Mouse (Mus musculus): ENCODE data around the gene Hist1h3d. TPM values are rescaled to one million over a fixed set of nuclear protein-coding genes. Genes with fewer than 3 reads are reported as not detected.
"Not testable (repeated sequence)": the region's sequence is repeated elsewhere in the genome, so short reads cannot be mapped to it uniquely, and the experiment has no call there.

Hist1h3d gene
- 5.3 and 6.2 TPM in 2 replicates for polyA plus RNA-seq (2016; fragmentation: Nextera tagmentation; extraction: Ambion mirVana)

- Histone ChIP-seq H3K9ac (peak within 1 kb of the TSS; percentile 90), H3K9me3 (replicated peaks) (no peaks in the 10 kb centered on the region), H3K4me1 (peaks cover 42% of the 10 kb centered on the region), H3K27ac (peak within 1 kb of the TSS; percentile 96), H3K27me3 (replicated peaks) (no peaks in the 10 kb centered on the region), H3K4me2 (peak within 1 kb of the TSS; percentile 79), H3K4me3 (peak within 1 kb of the TSS; percentile 63), H3K36me3 (no peaks in the 10 kb centered on the region)
- peak; percentile 35 for ATAC-seq
- under 1% methylated on average over 18 of the region's 18 CpGs for WGBS (ENCODE audit: insufficient replicate concordance)
Measured at GRCm38 (mm10) chr13:23575271-23575851, at the start of gene Hist1h3d. Hist1h3d (plus strand) TSS chr13:23575763.

GRCm38 (mm10) chr13:23525901-23526300, 49.7 kb upstream of the Hist1h3d start:
- Histone ChIP-seq H3K4me3 (peak overlapping the region; percentile 57), H3K9ac (peak overlapping the region; percentile 67), H3K27me3 (replicated peaks) (no peaks in the 10 kb centered on the region), H3K36me3 (no peaks in the 10 kb centered on the region), H3K9me3 (replicated peaks) (no peaks in the 10 kb centered on the region), H3K27ac (peak overlapping the region; percentile 23; the same call in 1 of the 2 replicates), H3K4me1 (peaks cover 54% of the 10 kb centered on the region), H3K4me2 (peak overlapping the region; percentile 73)
- WGBS (ENCODE audit: insufficient replicate concordance), result 1% methylated on average over 10 of the region's 10 CpGs
- no peak for ATAC-seq

GRCm38 (mm10) chr13:23526312-23526711, 49.3 kb upstream of the Hist1h3d start:
- WGBS (ENCODE audit: insufficient replicate concordance), result 0% methylated on average over 17 of the region's 17 CpGs
- no peaks in the 10 kb centered on the region for H3K9me3 ChIP-seq (replicated peaks)
- no peak for ATAC-seq
- H3K36me3 ChIP-seq, result no peaks in the 10 kb centered on the region
- peak overlapping the region; percentile 67 for H3K9ac ChIP-seq
- H3K27ac ChIP-seq, result peak overlapping the region; percentile 64; the same call in 1 of the 2 replicates
- H3K4me3 ChIP-seq, result peak overlapping the region; percentile 57
- no peaks in the 10 kb centered on the region for H3K27me3 ChIP-seq (replicated peaks)
- H3K4me1 ChIP-seq, result peaks cover 50% of the 10 kb centered on the region
- peak overlapping the region; percentile 73 for H3K4me2 ChIP-seq

DNA sequence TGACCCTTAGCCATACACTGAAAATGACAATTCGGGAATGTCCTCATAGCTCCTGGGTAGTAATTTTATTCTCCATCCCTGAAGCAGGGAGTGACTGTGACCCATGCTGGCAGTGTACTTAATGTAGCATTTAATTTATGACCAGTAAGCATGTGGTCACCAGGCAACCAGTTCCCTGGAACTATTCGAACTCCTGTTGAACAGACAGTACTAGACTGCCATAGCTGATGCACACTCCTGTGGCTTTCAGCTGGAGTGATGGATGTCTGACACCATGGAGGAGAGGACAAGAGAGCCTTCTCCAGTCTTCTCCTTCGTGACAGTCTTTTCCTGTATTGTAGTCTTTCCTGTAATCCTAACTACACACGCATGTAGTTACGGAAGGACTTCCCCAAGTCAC, 46.6 kb upstream of the Hist1h3d start:
- Histone ChIP-seq H3K4me3 (no peak overlapping the region), H3K4me2 (0 out of 2 replicates have a peak overlapping the region, but pooled peaks have one; percentile 26), H3K36me3 (no peaks in the 10 kb centered on the region), H3K4me1 (peaks cover 54% of the 10 kb centered on the region), H3K27ac (no peak overlapping the region), H3K27me3 (replicated peaks) (no peaks in the 10 kb centered on the region), H3K9ac (no peak overlapping the region; the same call in 1 of the 2 replicates), H3K9me3 (replicated peaks) (no peaks in the 10 kb centered on the region)
- ATAC-seq, result no peak
- 79% methylated on average over 5 of the region's 5 CpGs for WGBS (ENCODE audit: insufficient replicate concordance)

DNA sequence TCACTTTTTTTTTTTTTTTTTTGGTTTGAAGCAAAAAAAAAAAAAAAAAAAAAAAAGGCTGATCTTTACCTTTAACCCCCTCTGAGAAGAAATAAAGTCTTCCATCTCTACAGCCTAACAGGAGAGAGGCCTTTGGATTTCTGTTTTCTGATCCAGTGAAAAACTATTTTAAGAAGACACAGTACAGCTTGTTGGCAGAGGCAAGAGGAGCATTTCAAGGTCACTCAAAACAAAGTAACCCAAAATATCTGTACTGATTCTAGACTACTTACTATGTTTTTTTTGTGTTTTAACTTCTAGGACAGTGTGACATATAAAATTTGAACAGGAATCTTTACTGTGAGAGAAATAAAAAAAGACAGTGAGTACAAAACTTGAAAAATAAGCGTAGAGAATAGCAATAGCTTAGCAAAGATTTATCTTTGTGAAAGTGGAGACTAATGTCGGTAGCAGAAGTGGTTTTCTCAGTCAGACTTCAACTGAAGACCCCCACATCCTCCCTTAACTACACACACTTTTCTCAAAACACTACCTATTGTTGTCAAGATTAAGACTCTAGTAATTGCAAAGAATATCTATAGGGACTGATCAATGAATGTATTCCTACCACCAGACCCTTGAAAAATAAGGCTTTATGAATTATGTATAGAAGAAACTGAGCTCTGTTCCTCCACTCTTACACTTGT, 45.9 kb upstream of the Hist1h3d start:
- Histone ChIP-seq H3K4me1 (peaks cover 50% of the 10 kb centered on the region), H3K27me3 (replicated peaks) (no peaks in the 10 kb centered on the region), H3K9me3 (replicated peaks) (no peaks in the 10 kb centered on the region), H3K4me3 (peak overlapping the region; percentile 65), H3K36me3 (no peaks in the 10 kb centered on the region), H3K4me2 (peak overlapping the region; percentile 76), H3K9ac (peak overlapping the region; percentile 86), H3K27ac (peak overlapping the region; percentile 100)
- 22% methylated on average over 2 of the region's 2 CpGs for WGBS (ENCODE audit: insufficient replicate concordance)
- ATAC-seq, result no peak

DNA sequence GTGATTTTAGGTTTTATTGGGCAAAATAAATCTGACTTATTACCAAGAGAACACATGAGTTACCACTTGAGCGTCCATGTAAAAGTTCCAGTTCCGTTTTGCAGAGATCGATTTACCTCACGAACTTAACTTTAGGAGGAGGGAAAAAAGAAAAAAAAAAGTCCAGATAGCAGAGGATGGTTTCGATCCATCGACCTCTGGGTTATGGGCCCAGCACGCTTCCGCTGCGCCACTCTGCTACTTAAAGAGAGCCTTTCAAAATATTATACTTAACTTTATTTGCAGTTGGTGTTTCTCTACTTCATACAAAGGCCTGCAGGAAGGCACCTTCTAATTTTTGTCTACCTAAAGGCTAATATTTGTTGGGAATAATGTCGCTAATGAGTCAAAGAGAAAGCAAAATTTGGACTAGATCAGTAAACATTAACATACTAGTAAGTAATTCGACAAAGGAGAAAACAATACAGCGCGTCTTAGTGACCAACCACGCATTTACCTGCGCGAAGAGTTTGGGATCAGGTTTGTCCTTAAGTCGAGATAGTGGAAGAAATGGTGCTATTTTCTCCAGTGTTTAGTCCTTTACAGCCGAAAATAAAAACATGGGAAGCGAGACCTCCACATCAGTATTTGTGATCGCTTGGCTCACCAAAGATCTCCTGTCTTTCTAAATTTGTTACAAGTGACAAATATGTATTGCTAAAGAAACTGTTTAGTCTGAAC, 45.2 kb upstream of the Hist1h3d start:
- peak overlapping the region; percentile 100 for H3K27ac ChIP-seq
- H3K4me1 ChIP-seq, result peaks cover 43% of the 10 kb centered on the region
- H3K4me3 ChIP-seq, result peak overlapping the region; percentile 65
- under 1% methylated on average over 20 of the region's 20 CpGs for WGBS (ENCODE audit: insufficient replicate concordance)
- H3K27me3 ChIP-seq (replicated peaks), result no peaks in the 10 kb centered on the region
- no peaks in the 10 kb centered on the region for H3K9me3 ChIP-seq (replicated peaks)
- no peaks in the 10 kb centered on the region for H3K36me3 ChIP-seq
- ATAC-seq, result no peak
- H3K4me2 ChIP-seq, result peak overlapping the region; percentile 76
- peak overlapping the region; percentile 86 for H3K9ac ChIP-seq

DNA sequence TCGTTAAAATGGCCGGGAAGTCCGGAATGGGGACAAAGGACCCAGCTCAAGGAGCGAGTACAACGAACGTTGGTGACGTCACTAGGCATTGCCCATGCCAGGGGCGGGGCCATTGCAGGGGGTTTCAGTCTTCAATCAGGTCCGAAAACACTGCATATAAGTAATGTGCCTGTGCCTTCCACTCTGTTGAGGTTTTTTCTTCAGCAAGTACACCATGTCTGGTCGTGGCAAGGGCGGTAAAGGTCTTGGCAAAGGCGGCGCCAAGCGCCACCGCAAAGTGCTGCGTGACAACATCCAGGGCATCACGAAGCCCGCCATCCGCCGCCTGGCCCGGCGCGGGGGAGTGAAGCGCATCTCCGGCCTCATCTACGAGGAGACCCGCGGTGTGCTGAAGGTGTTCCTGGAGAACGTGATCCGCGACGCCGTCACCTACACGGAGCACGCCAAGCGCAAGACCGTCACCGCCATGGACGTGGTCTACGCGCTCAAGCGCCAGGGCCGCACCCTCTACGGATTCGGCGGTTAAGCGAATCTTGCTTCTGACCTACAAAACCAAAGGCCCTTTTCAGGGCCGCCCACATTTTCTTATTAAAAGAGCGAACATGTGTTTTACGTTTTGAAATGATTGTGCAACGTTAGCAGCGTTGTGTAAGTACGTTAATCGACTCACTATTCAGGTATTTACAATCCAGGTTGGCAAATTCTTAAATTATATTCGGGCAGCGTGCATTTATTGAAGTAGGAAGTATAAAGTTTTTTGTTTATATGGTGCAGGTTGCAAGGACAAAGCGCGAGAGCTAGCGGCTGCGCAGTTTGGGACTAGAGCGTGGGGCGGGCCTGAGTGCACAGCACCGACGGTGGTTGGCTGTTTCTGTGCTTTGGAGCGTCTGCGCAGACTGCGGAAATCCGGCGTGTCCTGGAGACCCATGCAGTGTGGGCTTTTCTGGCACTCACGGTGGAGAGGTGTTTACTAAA, 44.4 kb upstream of the Hist1h3d start, which contains the start of gene Hist1h4h:
Gene Hist1h4h (plus strand): TSS at position 150 of the 975 bp plus-strand sequence.
- H3K27ac ChIP-seq, result peak within 1 kb of the TSS; percentile 100
- H3K4me3 ChIP-seq, result peak within 1 kb of the TSS; percentile 65
- H3K27me3 ChIP-seq (replicated peaks), result no peaks in the 10 kb centered on the region
- H3K9ac ChIP-seq, result peak within 1 kb of the TSS; percentile 86
- H3K36me3 ChIP-seq, result no peaks in the 10 kb centered on the region
- peak; percentile 69 for ATAC-seq
- peak within 1 kb of the TSS; percentile 76 for H3K4me2 ChIP-seq
- WGBS (ENCODE audit: insufficient replicate concordance), result under 1% methylated on average over 63 of the region's 70 CpGs
- H3K9me3 ChIP-seq (replicated peaks), result no peaks in the 10 kb centered on the region
- peaks cover 36% of the 10 kb centered on the region for H3K4me1 ChIP-seq

DNA sequence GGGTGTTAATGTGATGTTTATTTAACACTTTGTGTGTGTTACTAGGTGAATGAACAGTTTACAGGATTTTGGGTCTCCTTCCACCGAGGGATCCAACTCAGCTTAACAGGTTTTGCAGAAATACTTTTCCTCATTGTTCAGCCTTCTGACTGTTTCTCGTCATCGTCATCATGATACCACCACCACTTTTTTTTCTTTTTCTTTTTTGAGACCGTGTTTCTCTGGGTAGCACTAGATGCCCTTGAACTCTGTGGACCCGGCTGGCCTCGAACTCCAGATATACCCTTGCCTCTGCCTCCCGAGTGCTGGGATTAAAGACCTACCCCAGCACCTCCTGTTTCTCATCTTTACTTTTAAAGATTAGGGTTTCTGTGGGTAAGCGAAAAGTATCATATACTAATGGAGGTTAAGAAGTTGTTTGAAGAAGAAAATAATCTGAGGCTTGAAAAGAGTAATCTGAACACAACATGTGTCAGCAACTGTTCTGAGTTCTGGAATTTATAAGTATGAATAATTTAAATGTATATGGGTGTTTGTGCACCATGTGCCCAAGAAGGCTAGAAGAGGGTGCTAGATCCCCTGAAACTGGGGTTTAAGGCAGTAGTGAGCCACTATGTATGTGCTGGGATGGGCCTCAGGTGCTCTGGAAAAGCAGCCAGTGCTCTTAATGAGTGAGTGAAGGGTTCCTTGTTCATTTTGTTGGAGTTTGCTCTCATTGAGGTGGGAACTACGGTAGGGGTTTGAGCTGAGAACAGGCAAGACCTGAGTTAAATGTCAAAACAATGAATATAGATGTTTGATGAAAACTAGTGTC, 43.1 kb upstream of the Hist1h3d start:
- no peak for ATAC-seq
- 14% methylated on average over 9 of the region's 9 CpGs for WGBS (ENCODE audit: insufficient replicate concordance)
- no peaks in the 10 kb centered on the region for H3K36me3 ChIP-seq
- H3K27ac ChIP-seq, result peak overlapping the region; percentile 100
- peak overlapping the region; percentile 86 for H3K9ac ChIP-seq
- peak overlapping the region; percentile 65 for H3K4me3 ChIP-seq
- H3K9me3 ChIP-seq (replicated peaks), result no peaks in the 10 kb centered on the region
- H3K4me2 ChIP-seq, result peak overlapping the region; percentile 76
- H3K27me3 ChIP-seq (replicated peaks), result no peaks in the 10 kb centered on the region
- peaks cover 39% of the 10 kb centered on the region for H3K4me1 ChIP-seq

DNA sequence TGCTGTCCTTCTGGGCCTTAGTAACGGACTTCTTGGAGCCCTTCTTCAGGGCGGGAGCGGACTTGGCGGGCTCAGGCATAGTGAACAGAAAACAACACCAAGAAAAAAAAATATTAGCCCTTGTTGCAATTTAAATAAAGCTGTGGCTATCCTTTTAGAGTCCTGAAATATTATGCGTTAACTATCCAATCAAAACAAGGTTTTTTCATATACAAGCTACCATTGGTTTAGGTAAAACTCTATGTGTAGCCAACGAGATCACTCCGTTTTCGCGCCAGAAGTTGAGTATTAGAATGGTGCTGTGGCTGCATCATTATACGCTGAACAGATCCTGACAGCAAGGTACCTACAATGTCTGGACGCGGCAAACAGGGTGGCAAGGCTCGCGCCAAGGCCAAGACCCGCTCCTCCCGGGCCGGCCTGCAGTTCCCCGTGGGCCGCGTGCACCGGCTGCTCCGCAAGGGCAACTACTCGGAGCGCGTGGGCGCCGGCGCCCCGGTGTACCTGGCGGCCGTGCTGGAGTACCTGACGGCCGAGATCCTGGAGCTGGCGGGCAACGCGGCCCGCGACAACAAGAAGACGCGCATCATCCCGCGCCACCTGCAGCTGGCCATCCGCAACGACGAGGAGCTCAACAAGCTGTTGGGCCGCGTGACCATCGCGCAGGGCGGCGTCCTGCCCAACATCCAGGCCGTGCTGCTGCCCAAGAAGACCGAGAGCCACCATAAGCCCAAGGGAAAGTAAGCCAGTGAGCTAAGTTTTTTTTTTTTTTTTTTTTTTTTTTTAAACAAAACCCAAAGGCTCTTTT, 41.8 kb upstream of the Hist1h3d start, which contains the start of gene Hist1h2af:
Gene Hist1h2af (plus strand): TSS at position 347 of the 808 bp plus-strand sequence.
- WGBS (ENCODE audit: insufficient replicate concordance), result under 1% methylated on average over 29 of the region's 53 CpGs
- ATAC-seq, result peak; percentile 58
- H3K4me2 ChIP-seq, result peak within 1 kb of the TSS; percentile 76
- not testable (repeated sequence) for H3K9me3 ChIP-seq (replicated peaks); H3K27me3 ChIP-seq (replicated peaks); H3K36me3 ChIP-seq
- peak within 1 kb of the TSS; percentile 65 for H3K4me3 ChIP-seq
- peaks cover 50% of the 10 kb centered on the region for H3K4me1 ChIP-seq
- H3K9ac ChIP-seq, result peak within 1 kb of the TSS; percentile 86
- peak within 1 kb of the TSS; percentile 100 for H3K27ac ChIP-seq

Data from liver, embryonic 12.5 days (tissue).